Mouse (Mus musculus): ENCODE results near the gene H2-T24.

DNA sequence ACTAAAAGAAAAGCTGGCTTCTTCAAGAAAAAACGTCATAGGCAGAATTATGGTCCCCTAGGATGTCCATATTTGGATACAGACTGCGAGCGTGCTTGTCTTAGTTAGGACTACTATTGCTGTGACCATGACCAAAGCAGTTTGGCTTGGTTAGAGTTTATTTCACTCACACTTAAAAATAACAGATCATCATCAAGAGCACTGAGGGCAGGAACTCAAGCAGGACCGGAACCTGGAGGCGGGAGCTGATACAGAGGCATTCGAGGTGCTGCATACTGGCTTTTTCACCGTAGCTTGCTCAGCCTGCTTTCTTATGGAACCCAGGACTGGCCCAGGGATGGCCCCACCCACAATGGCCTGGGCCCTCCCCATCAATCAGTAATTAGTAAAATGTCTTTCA lies 17.0 kb downstream of the H2-T24 start:
- no peak for TF ChIP-seq POLR2AphosphoS2 (IDR thresholded peaks at IDR 0.05; ENCODE audit: low read length)
- no peak for TF ChIP-seq CTCF (IDR thresholded peaks at IDR 0.05 in 2 of 3, conservative IDR thresholded peaks at IDR 0.05 in 1 of 3; ENCODE audit: control insufficient read depth in 1 of 3, insufficient read depth in 1 of 3, low read depth in 2 of 3, low read length in 3 of 3, poor library complexity in 1 of 3, severe bottlenecking in 1 of 3)
- no peak for TF ChIP-seq CHD1 (IDR thresholded peaks at IDR 0.05; ENCODE audit: low read depth, low read length)
- no peak for TF ChIP-seq ETS1 (IDR thresholded peaks at IDR 0.05; ENCODE audit: low read depth, low read length)

Data from MEL (cell line).